Mouse (Mus musculus) activated CD4-positive, CD25-positive, alpha-beta regulatory T cell, adult 4 months (primary cell): ENCODE measurements at regions not wholly inside any gene's neighbourhood (a gene's known extent, or its start where the extent isn't known, plus 50 kb on each side); places are given as distances from the start of the nearest gene placed in this dataset.
A peak's percentile ranks its signal among the peaks of the same experiment; 100 is the strongest.
"Not testable (repeated sequence)": the region's sequence is repeated elsewhere in the genome, so short reads cannot be mapped to it uniquely, and the experiment has no call there.

Source experiments
- ATAC-seq: one replicate; pipeline ENCODE4 v1.8.0; 2017

DNA sequence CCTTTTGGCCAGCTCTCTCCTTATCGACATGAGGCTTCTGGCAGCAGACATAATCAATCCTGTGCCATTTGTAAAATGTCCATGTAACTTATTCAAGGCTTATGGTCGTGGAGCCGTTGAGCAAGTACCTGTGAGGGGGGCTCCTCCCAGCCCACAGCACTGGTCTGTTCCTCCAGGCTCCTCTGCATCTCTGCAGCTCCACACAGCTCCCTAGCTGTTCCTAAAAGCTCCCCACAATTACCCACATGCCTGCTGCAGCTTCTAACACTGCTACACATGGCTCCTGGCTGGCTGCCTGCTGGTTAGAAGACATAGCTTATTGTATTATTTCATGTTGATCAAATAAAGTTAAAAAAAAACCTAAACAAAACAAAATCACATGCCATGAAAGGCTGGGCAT lies 77.9 kb downstream of the Tcp10c start:
- not testable (repeated sequence) for ATAC-seq

DNA sequence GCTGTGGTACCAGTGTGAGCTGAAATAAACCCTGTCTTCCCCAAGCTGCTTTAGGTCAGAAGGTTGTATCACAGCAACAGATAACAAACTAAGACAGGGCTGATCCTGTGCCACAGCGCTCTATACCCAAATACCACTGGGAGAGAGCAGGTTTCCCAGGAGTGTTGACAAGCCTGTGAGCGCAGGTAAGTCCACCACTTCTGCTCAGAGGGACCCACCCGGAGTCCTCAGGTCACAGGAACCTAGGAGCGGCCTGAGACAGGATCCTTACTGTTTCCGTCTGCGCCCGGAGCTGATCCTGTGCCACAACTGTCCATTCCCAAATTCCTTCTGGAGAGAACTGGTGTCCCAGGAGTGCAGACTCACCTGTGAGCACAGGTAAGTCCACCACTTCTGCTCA lies 79.8 kb downstream of the Tcp10c start:
- ATAC-seq: not testable (repeated sequence)

GRCm38 (mm10) chr17:13438790-13439189 lies 84.4 kb downstream of the Tcp10c start:
- not testable (repeated sequence) for ATAC-seq

DNA sequence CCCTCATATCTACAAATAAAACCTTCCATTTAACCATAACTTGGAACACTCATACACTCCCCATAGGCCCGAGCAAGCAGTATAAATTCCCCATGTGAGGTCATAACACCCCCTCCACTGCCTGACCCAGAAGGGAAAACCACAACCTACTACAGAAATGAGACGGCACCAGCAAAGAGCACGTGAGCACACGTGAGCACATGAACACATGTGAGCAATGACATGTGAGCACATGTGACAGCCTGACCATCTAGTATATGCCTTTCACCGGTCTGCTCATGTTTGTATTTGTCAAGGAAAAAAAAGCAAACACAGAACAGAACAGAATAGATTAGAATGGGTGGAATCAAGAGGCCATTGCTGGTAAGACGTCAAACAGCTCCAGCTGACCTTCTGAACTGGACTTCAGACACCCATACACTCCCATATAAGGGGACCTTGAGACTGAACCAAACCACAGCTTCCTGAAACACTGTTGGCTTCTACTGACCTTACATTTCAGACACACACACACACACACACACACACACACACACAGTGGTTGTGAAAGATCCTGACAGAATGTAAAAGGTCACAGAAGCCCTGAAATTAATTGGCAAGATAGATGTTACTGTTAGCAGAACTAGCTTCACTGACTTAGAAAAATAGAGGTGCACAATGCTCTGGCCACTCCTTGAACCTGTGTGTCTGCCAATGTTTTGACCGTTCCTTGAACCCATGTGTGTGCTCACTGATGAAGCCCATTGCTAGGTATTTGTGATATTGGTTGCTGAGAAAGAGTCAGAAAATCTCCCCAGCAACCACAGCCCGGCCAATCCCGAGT lies 86.5 kb downstream of the Tcp10c start:
- ATAC-seq: peak; percentile 49

DNA sequence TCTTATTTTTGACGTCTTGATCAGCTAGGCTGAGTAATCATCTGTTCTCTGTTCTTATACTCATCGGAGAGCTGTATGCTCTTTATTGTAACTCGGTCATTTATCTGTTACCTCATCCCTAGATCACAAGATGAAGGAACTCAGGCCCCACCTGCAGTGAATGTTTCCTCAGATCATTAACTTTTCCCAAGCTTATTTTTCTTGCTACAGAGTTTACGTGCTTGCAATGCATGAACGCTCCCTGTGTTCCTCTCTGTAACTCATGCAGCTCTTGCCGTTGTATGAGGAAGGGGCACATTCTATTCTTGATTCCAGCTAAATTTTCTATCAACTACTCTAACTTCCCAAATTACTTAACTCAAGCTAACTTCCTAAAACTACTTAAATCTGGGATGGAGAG lies 87.9 kb downstream of the Tcp10c start:
- ATAC-seq: not testable (repeated sequence)

DNA sequence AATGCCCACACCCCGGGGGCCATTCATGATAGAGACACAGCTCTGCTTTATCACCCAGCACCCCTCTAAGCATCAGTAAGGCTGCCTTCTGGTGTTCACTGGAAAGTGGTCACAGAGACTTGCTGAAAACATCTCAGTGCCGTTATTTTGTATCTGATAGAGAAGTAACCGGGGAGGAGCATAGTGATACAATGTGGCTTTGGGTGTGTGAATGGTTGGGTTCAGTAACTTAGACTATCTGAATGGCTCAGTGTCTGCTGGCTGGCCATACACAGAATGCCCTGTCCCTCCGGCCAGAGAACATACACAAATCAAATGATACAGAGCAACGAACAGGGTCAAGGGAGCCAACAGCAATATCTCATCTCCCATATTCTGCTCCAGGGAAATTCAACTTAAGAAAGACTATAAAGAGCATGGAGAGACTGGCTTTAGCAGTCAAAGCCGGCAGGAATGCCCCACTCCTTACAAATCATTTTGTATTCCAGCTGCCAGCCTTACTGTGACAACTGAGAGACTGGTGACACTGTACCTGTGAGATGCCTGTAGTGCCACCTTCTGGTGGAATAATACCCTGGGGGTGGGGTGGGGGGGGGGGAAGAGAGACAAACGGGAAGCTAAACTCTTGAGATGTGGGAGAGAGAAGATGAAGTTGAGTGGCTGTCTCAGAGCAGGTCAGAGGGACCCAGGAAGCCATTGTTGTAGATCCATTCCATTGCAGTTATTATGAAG lies 102.7 kb downstream of the Tcp10c start:
- not testable (repeated sequence) for ATAC-seq

- ATAC-seq: not testable (repeated sequence)
These were observed 103.6 kb downstream of the Tcp10c start for GRCm38 (mm10) chr17:13457942-13458341.

DNA sequence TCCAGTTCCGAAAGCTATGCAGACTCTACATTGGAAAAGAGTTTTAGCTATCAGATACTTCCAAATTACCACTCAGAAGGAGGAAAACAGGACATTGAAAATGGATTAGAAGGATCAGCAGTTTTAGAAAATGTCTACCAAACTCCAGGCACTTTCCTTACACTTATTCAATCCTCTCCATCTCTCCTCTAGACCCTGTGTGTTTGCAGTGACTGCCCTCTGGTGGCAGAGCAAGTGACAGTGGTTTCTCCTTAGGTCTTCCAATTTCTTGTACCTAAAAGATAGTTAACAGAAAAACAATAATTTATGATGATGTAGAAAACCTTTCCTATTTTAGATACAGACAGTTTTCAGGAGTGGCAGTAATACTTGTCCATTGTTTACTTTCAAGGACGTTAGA lies 104.4 kb downstream of the Tcp10c start:
- ATAC-seq: not testable (repeated sequence)

DNA sequence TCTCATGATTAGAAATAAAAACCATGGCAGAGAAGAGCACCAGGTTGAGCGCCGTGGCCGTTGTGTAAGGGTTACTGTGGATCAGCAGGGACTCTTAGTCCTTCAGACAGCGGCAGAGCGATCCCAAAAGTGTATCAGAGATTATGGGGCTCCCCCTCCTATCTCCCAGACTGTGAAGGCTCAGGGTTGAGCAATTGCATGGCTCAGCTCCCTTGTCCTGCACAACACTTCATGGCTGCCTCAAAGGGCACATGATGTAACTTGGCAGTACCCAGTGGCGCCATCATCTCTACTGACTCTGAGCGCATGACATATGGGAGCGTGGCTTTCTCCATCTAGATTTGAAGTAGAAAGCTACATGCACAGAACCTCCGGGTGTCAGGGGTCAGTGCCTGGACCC lies 108.3 kb downstream of the Tcp10c start:
- ATAC-seq: not testable (repeated sequence)

- not testable (repeated sequence) for ATAC-seq
These were observed 111.5 kb downstream of the Tcp10c start for GRCm38 (mm10) chr17:13465822-13466221.

GRCm38 (mm10) chr17:13469867-13470380 lies 115.6 kb downstream of the Tcp10c start:
- ATAC-seq: not testable (repeated sequence)

GRCm38 (mm10) chr17:13472460-13473062 lies 118.2 kb downstream of the Tcp10c start:
- no peak for ATAC-seq

- ATAC-seq: no peak
These were observed 120.1 kb downstream of the Tcp10c start for GRCm38 (mm10) chr17:13474310-13475094.

DNA sequence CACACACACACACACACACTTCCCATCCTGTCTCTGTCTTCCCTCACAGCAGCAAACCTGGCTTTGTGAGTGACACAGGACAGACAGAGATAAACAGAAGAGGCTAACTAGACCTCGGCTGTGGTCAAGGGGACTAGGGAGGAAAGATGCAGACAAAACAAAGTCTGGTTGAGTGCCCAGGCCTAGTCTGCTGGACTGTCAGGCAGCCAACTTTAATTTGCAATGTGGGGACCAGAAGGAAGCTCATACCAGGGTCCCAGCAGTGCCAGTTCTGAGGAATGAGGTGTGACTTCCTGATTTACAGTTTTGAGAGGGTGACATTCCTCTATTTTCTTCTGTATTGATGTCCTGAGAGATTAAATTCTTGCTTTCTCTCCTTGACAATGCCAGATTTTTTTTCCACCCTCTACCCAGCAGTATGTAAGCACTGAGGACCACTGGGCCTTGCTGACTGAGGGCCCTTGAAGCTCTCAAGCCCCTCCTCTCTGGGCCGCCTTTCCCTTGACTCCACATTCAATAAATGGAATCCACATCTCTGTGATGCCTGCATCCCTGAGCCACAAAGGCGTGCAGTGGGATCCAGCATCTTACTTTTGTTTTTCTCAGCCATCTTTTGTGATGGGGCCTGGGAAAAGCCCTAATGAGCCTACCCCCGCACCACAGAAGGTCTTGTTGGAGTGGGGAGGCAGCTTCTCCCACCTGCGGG lies 124.6 kb downstream of the Tcp10c start:
- ATAC-seq: no peak

GRCm38 (mm10) chr17:13479572-13480063 lies 125.2 kb downstream of the Tcp10c start:
- ATAC-seq: peak; percentile 46

GRCm38 (mm10) chr17:13481445-13482085 lies 127.2 kb downstream of the Tcp10c start:
- ATAC-seq: no peak

DNA sequence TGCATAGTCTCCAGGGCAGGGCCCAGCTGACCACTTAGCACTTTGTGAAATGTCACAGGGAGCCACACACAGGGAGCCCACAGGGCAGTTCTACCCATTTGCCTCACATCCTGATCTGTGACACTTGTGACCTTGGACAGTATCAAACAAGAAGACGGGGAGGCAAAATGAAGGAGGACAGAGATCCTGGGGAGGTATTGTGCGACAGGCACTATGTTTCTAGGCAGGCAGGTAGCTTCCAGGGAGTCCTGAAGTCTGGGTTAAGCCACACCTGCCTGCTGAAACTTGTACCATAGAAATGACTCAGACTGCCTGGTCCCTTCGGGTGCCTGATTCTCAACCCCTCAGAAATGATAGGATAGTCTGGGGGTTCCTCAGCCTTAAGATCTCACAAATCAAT lies 127.8 kb downstream of the Tcp10c start:
- ATAC-seq: no peak

- ATAC-seq: no peak
These were observed 133.2 kb downstream of the Tcp10c start for GRCm38 (mm10) chr17:13487291-13488215.

- no peak for ATAC-seq
These were observed 134.4 kb downstream of the Tcp10c start for GRCm38 (mm10) chr17:13488608-13489324.
